Mouse (Mus musculus) midbrain, embryonic 11.5 days (tissue): ENCODE measurements around the gene Abcc9. TPM values are rescaled to one million over a fixed set of nuclear protein-coding genes. Genes with fewer than 3 reads are reported as not detected.

Experiments
- ATAC-seq: fragments of 200-750 bp; cut with Nextera tagmentation; 2 replicates; pipeline ENCODE4 v1.8.0; 2017; ENCODE audit warnings: moderate TSS enrichment, moderate library complexity; ENCODE audit not compliant: low FRiP score
- DNase-seq: peaks from one replicate; pipeline ENCODE4 v3.0.0; 2015; ENCODE audit warnings: low spot score; ENCODE audit errors: missing footprints
- H3K27ac ChIP-seq: fragments of 300-500 bp; sonication (generic); 2 replicates; pipeline ENCODE4 v1.5.1; 2014; ENCODE audit warnings: low read depth, low read length
- H3K27me3 ChIP-seq: fragments of 300-500 bp; sonication (generic); 2 replicates; pipeline ENCODE4 v1.6.1; 2014; ENCODE audit warnings: mild to moderate bottlenecking, low read length, moderate library complexity, mixed read lengths; ENCODE audit not compliant: control insufficient read depth, insufficient read depth
- H3K36me3 ChIP-seq: fragments of 300-500 bp; sonication (generic); 2 replicates; pipeline ENCODE4 v1.6.1; 2014; ENCODE audit warnings: mild to moderate bottlenecking, low read length, moderate library complexity, mixed read lengths; ENCODE audit not compliant: control insufficient read depth, insufficient read depth
- H3K4me1 ChIP-seq: fragments of 300-500 bp; sonication (generic); 2 replicates; pipeline ENCODE4 v1.6.1; 2014; ENCODE audit warnings: low read length; ENCODE audit not compliant: control insufficient read depth, insufficient read depth
- H3K4me2 ChIP-seq: fragments of 300-500 bp; sonication (generic); 2 replicates; pipeline ENCODE4 v1.6.1; 2014; ENCODE audit warnings: mild to moderate bottlenecking, moderate library complexity
- H3K4me3 ChIP-seq: fragments of 300-500 bp; sonication (generic); 2 replicates; pipeline ENCODE4 v1.5.1; 2014; ENCODE audit warnings: low read depth, low read length
- H3K9ac ChIP-seq: fragments of 300-500 bp; sonication (generic); 2 replicates; pipeline ENCODE4 v1.6.1; 2014; ENCODE audit warnings: low read length
- H3K9me3 ChIP-seq: fragments of 300-500 bp; sonication (generic); 2 replicates; pipeline ENCODE4 v1.6.1; 2016; ENCODE audit warnings: low read length; ENCODE audit not compliant: control insufficient read depth
- WGBS: fragments of 180-500 bp; shearing (Covaris S2); extraction: QIAGEN DNeasy Blood & Tissue Kit; methylation state at CpG from one replicate; pipeline ENCODE4 v1.1.7; 2014; 5-methylcytosine and 5-hydroxymethylcytosine counted together
- polyA plus RNA-seq: library from polyadenylated mRNA; unstranded; fragments of >200 nt; fragmentation: Nextera tagmentation; extraction: Ambion mirVana; gene quantifications from 2 replicates; pipeline ENCODE4 v1.2.1, GENCODE M21; 2014

The Abcc9 gene
- polyA plus RNA-seq: 2.4 and 2.8 TPM in 2 replicates

DNA sequence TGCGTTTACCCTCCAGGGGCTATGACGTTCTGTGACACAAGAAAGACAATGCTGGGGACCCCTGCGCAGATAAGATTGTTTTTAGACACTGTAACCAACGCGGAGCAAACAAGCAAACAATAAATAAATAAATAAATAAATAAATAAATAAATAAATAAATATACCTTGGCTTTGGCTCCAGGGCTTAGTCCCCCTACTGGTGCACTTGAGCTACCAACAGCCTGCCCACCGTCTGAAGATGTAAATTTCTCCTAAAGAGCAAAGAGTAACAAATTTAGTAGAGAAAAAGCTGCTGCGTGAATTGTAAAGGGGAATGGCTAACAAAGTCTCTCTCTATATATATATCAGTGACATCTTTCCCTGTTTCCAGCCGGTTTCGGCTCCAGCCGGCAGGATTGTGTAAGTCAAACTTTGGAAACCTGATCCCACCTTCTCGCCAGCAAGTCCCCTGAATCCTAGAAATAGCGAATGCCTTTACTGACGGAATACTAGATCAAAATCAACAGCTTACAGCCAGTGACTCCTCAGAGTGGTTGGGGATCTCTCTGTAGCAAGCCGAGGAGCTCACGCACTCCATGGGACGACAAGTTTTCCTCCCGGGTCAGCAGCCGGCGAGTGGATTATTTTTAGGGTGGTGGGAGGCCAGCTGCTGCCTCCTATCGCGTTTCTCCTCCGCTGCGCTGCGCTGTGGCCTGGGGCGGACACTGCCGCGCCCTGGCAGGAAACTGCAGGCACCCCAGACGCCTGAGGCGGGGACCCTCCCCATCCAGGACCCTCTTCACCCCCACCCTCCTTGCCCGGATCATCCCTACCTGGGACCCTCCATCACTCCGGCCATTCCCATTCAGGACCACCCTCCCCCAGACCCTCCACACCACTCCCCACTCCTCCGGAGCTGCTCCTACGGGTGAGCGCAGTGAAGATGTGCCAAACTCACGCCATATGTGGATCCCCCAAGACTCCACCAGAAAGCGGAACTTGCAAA is at the start of gene Abcc9:
Abcc9 (minus strand) TSS at position 664 of the 986 bp plus-strand sequence.
- peak; percentile 95 for DNase-seq
- no peaks in the 10 kb centered on the region for H3K27me3 ChIP-seq
- no peak within 1 kb of the TSS for H3K27ac ChIP-seq
- H3K36me3 ChIP-seq: no peaks in the 10 kb centered on the region
- peak within 1 kb of the TSS; percentile 86 for H3K4me2 ChIP-seq
- peak; percentile 78 for ATAC-seq
- peak within 1 kb of the TSS; percentile 52 for H3K9ac ChIP-seq
- H3K9me3 ChIP-seq: no peaks in the 10 kb centered on the region
- WGBS: 7% methylated on average over 36 of the region's 36 CpGs
- H3K4me3 ChIP-seq: peak within 1 kb of the TSS; percentile 39
- no peaks in the 10 kb centered on the region for H3K4me1 ChIP-seq

DNA sequence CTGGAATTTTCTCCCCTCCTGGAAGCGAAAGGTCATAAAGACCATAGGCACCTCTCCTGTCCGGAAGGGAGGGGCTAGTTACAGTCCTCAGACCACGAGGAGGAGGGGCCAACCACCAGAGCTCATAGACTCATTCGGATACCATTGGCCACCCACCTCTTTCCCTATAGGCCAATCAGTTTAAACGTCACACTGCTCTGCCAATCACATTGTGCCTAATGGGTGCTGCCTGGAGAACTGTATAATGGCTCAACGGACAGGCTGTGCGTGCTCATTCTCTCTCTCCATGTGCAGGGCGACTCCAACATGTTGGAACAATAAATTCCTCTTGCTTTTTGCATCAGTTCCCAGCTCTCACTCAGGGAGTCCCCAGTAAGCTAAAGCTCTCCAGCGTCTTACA is 49.2 kb upstream of the Abcc9 start:
- 49% methylated on average over 9 of the region's 9 CpGs for WGBS
- H3K36me3 ChIP-seq: no peaks in the 10 kb centered on the region
- ATAC-seq: peak; percentile 47; the same call in 1 of the 2 replicates

DNA sequence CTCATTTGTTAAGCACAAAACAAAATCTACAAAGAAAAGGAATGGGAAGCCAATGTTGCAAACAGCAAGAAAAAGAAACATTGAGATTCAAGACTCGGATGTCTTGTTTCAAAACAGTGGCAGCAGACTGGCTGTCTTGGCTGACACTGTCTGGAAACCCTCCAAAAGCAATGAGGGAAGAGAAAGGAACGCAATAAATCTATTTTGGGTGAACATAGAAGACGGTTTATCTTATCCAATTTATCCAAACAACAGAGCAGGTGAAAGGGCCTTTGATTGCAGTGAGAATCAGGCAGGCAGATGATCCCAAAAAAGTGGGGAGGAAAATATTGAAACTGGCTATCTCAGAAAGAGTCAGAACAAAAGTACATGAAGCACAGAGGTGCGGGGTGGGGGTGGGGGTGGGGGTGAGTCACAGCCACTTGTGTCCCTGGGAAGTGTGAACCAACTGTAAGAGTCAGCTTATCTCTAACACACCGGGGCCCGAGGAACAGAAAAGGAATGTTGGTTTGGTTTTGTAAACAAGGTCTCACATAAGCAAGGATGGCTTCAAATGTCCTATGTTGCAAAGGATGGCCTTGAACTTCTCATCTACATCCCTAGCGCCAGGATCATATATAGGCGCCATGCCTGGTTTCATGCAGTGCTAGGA is 46.1 kb upstream of the Abcc9 start:
- H3K36me3 ChIP-seq: no peaks in the 10 kb centered on the region
- no peak overlapping the region for H3K9ac ChIP-seq
- no peak overlapping the region for H3K4me3 ChIP-seq
- H3K9me3 ChIP-seq: no peaks in the 10 kb centered on the region
- no peaks in the 10 kb centered on the region for H3K27me3 ChIP-seq
- WGBS: 84% methylated on average over 8 of the region's 8 CpGs
- no peak overlapping the region for H3K4me2 ChIP-seq
- H3K4me1 ChIP-seq: no peaks in the 10 kb centered on the region
- ATAC-seq: no peak
- H3K27ac ChIP-seq: no peak overlapping the region
- no peak for DNase-seq

More for the DNA sequence above, 49.2 kb upstream of the Abcc9 start:
- DNase-seq: no peak
- no peak overlapping the region for H3K4me2 ChIP-seq
- H3K27ac ChIP-seq: no peak overlapping the region
- H3K9ac ChIP-seq: no peak overlapping the region
- no peak overlapping the region for H3K4me3 ChIP-seq
- no peaks in the 10 kb centered on the region for H3K4me1 ChIP-seq
- H3K9me3 ChIP-seq: no peaks in the 10 kb centered on the region
- no peaks in the 10 kb centered on the region; the same call in 1 of the 2 replicates for H3K27me3 ChIP-seq

DNA sequence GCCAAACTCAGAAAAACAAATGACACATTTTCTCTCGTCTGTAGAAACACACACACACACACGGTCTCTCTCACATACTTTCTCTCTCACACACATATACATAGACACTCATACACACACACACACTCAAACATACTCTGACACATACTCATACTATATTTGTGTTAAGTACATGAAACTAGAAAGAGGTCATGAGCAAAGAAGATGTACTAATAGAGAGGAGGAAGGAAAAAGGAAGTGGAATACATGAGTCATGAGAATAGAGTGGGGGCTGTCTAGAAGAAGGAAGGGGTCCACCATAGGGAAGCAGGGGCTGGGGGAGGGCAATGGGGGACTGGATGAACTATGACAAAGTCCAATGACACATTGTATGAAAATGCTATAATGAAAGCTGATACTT is 45.0 kb upstream of the Abcc9 start:
- DNase-seq: no peak
- no peak for ATAC-seq
- 93% methylated on average over 2 of the region's 2 CpGs for WGBS

DNA sequence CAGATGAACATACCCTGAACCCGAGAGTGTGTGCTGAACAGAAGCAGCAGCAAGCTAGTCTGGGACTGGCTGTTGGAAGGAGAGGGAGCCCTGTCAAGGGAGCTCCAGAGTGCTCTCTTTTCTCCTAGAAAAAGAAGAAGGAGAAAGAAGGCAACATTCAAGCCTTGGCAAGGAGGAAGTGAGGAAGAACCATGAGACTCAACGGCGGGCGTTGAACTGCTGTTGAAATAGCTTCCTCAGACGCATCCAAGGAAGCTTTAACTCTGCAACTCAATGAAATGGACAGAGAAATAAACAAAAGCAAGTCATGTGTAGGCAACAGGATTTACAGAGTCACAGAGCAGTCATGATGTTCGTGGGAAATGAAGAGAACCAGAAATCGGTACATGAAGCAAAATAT is 44.6 kb upstream of the Abcc9 start:
- H3K4me2 ChIP-seq: no peak overlapping the region
- H3K9me3 ChIP-seq: no peaks in the 10 kb centered on the region
- H3K9ac ChIP-seq: no peak overlapping the region
- H3K27me3 ChIP-seq: no peaks in the 10 kb centered on the region
- no peak overlapping the region for H3K4me3 ChIP-seq
- no peaks in the 10 kb centered on the region for H3K36me3 ChIP-seq
- 86% methylated on average over 7 of the region's 7 CpGs for WGBS
- no peak for ATAC-seq
- no peak for DNase-seq
- no peaks in the 10 kb centered on the region for H3K4me1 ChIP-seq
- no peak overlapping the region for H3K27ac ChIP-seq

More for the DNA sequence above, 45.0 kb upstream of the Abcc9 start:
- Histone ChIP-seq H3K27ac (no peak overlapping the region), H3K9ac (no peak overlapping the region), H3K4me1 (no peaks in the 10 kb centered on the region), H3K27me3 (no peaks in the 10 kb centered on the region), H3K9me3 (no peaks in the 10 kb centered on the region), H3K4me3 (no peak overlapping the region), H3K4me2 (no peak overlapping the region), H3K36me3 (no peaks in the 10 kb centered on the region)

DNA sequence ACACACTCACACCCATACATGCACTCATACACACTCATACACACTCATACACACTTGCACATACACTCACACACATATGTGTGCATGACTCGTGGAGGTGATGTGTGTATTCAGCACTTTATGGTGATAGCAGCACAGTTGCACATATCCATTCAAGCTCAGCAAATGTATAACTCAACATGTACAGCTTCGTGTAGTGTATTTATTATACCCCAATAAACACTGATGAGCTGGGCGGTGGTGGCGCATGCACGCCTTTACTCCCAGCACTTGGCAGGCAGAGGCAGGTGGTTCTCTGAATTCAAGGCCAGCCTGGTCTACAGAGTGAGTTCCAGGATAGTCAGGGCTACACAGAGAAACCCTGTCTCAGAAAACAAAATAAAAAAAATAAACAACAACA is 43.4 kb upstream of the Abcc9 start:
- Histone ChIP-seq H3K4me2 (no peak overlapping the region), H3K27ac (no peak overlapping the region), H3K4me3 (no peak overlapping the region), H3K4me1 (no peaks in the 10 kb centered on the region), H3K9me3 (no peaks in the 10 kb centered on the region), H3K9ac (no peak overlapping the region), H3K27me3 (no peaks in the 10 kb centered on the region), H3K36me3 (no peaks in the 10 kb centered on the region)
- no peak for ATAC-seq
- WGBS: 98% methylated on average over 5 of the region's 5 CpGs
- DNase-seq: no peak

DNA sequence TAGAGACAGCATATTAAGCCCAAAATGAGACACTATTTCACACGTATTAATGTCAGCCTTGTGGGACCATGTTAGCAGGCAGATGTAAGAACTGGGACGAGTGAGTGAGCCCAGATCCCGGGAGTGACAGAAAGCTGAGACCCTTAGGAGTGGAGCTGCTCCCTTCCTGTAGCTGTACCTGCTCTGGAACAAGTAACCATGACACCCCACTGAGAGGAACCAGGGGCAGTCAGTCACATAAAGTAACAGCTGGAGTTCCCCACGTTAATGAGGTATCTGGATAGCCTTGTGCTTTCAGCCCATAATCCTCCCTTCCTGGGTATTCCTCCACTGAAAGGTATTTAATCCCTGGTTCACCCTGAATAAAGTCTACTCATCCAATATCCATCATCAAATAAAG is 41.1 kb upstream of the Abcc9 start:
- no peak overlapping the region for H3K4me3 ChIP-seq
- no peak for ATAC-seq

DNA sequence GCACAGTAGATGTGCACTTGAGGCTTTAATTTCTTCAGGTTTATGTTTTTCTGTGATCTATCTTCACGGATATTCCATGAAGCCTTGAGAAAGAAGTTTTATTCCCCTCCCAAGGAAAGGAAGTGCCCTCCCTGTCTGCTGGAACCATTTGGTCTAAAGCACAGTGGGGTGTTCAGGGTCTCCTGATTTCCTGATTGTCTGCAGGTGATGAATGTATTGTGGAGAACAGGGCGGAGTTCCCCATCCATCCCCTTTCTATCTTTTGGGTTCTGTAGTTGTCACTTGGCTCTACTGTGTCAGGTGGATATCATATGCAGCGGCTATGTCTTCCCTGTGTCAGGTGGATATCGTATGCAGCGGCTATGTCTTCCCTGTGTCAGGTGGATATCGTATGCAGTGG is 39.6 kb upstream of the Abcc9 start:
- ATAC-seq (no peak), DNase-seq (no peak)
- H3K9me3 ChIP-seq: no peaks in the 10 kb centered on the region
- H3K9ac ChIP-seq: no peak overlapping the region
- H3K36me3 ChIP-seq: no peaks in the 10 kb centered on the region
- no peaks in the 10 kb centered on the region for H3K27me3 ChIP-seq
- H3K4me3 ChIP-seq: no peak overlapping the region
- H3K4me2 ChIP-seq: no peak overlapping the region
- 87% methylated on average over 6 of the region's 6 CpGs for WGBS
- no peaks in the 10 kb centered on the region for H3K4me1 ChIP-seq
- no peak overlapping the region for H3K27ac ChIP-seq

More for the DNA sequence above, 41.1 kb upstream of the Abcc9 start:
- Histone ChIP-seq H3K27ac (no peak overlapping the region), H3K4me1 (no peaks in the 10 kb centered on the region), H3K9ac (no peak overlapping the region), H3K4me2 (no peak overlapping the region), H3K9me3 (no peaks in the 10 kb centered on the region), H3K36me3 (no peaks in the 10 kb centered on the region), H3K27me3 (no peaks in the 10 kb centered on the region)
- no peak for DNase-seq
- WGBS: 67% methylated on average over 4 of the region's 4 CpGs

DNA sequence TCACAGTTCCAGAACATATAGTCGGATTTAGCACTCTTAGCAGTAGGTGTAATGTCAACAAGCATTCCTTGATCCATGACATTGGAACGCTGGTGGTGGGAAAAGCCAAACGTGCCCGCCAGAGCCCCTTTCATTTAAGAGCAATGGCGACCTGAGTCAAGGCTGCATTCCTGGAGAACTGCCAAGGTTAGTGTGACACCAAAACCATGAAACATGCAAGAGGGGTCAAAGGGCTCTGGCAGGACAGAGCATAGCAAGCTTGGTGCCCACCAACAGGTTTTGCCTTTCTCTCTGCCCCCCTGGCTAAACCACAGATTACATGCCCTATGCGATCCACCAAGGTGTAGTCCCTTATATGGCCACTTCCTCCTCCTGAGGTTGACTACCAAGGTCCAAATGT is 36.5 kb upstream of the Abcc9 start:
- no peak overlapping the region for H3K4me3 ChIP-seq
- no peaks in the 10 kb centered on the region for H3K4me1 ChIP-seq
- H3K9me3 ChIP-seq: no peaks in the 10 kb centered on the region
- 88% methylated on average over 6 of the region's 6 CpGs for WGBS
- DNase-seq: no peak
- H3K27ac ChIP-seq: no peak overlapping the region
- no peak overlapping the region for H3K9ac ChIP-seq
- no peak for ATAC-seq
- H3K36me3 ChIP-seq: no peaks in the 10 kb centered on the region
- no peak overlapping the region for H3K4me2 ChIP-seq
- no peaks in the 10 kb centered on the region for H3K27me3 ChIP-seq
